Mouse (Mus musculus) left cerebral cortex, adult 8-10 months (tissue): Measurements from ENCODE around the gene Srd5a1. TPM values are rescaled to one million over a fixed set of nuclear protein-coding genes. Genes with fewer than 3 reads are reported as not detected.
A peak's percentile ranks its signal among the peaks of the same experiment; 100 is the strongest.
"Not testable (repeated sequence)": the region's sequence is repeated elsewhere in the genome, so short reads cannot be mapped to it uniquely, and the experiment has no call there.

Experiments used
- DNase-seq, 2 experiments: peaks; one replicate each; pipeline ENCODE4 v3.0.0; 2022; ENCODE audit warnings: low spot score in 2 of 2
- total RNA-seq, 4 experiments: library from RNA; stranded (reverse); gene quantifications; 2 replicates each; pipeline ENCODE4 v1.2.4; 2022

The Srd5a1 gene
- total RNA-seq, 4 experiments from 2014 or later: 8.4 to 8.7 (median 8.5) TPM

- no peak for DNase-seq
Measured at GRCm38 (mm10) chr13:69624510-69624909, 13.3 kb upstream of the Srd5a1 start.

GRCm38 (mm10) chr13:69623843-69624242 lies 12.6 kb upstream of the Srd5a1 start:
- no peak for DNase-seq

- no peak for DNase-seq
Measured at GRCm38 (mm10) chr13:69616716-69617115, 5.5 kb upstream of the Srd5a1 start.

- DNase-seq: no peak
Measured at GRCm38 (mm10) chr13:69612175-69612544, 918 bp upstream of the Srd5a1 start.

GRCm38 (mm10) chr13:69610751-69611397 lies 368 bp downstream of the Srd5a1 start:
- peak in 1 of 2 experiments; percentile 42 for DNase-seq

- DNase-seq: no peak
Measured at GRCm38 (mm10) chr13:69608734-69609133, 2.5 kb downstream of the Srd5a1 start.

GRCm38 (mm10) chr13:69604670-69605069 lies 6.6 kb downstream of the Srd5a1 start:
- no peak for DNase-seq

- DNase-seq: no peak
Measured at GRCm38 (mm10) chr13:69601321-69601720, 9.9 kb downstream of the Srd5a1 start.

- not testable (repeated sequence) for DNase-seq
Measured at GRCm38 (mm10) chr13:69600863-69601262, 10.4 kb downstream of the Srd5a1 start.

- DNase-seq: no peak
Measured at GRCm38 (mm10) chr13:69598867-69599266, 12.4 kb downstream of the Srd5a1 start.

- DNase-seq: no peak
Measured at GRCm38 (mm10) chr13:69596515-69596914, 14.7 kb downstream of the Srd5a1 start.

GRCm38 (mm10) chr13:69595911-69596310 lies 15.3 kb downstream of the Srd5a1 start:
- DNase-seq: no peak

GRCm38 (mm10) chr13:69594577-69595256 lies 16.5 kb downstream of the Srd5a1 start:
- DNase-seq: no peak

GRCm38 (mm10) chr13:69593453-69593852 lies 17.8 kb downstream of the Srd5a1 start:
- no peak for DNase-seq

- DNase-seq: no peak
Measured at GRCm38 (mm10) chr13:69592226-69592625, 19.0 kb downstream of the Srd5a1 start.

- DNase-seq: no peak
Measured at GRCm38 (mm10) chr13:69591338-69591737, 19.9 kb downstream of the Srd5a1 start.

- no peak for DNase-seq
Measured at GRCm38 (mm10) chr13:69588263-69588662, 23.0 kb downstream of the Srd5a1 start.

- DNase-seq: no peak
Measured at GRCm38 (mm10) chr13:69587849-69588248, 23.4 kb downstream of the Srd5a1 start.

- no peak for DNase-seq
Measured at GRCm38 (mm10) chr13:69586337-69586736, 24.9 kb downstream of the Srd5a1 start.

GRCm38 (mm10) chr13:69585828-69586227 lies 25.4 kb downstream of the Srd5a1 start:
- no peak for DNase-seq

GRCm38 (mm10) chr13:69583591-69583990 lies 27.7 kb downstream of the Srd5a1 start:
- DNase-seq: no peak

GRCm38 (mm10) chr13:69582411-69582810 lies 28.8 kb downstream of the Srd5a1 start:
- DNase-seq: no peak

- no peak for DNase-seq
Measured at GRCm38 (mm10) chr13:69577181-69577834, 33.9 kb downstream of the Srd5a1 start.
